Mouse (Mus musculus) MEL (cell line): ENCODE measurements at regions not wholly inside any gene's neighbourhood (a gene's known extent, or its start where the extent isn't known, plus 50 kb on each side); places are given as distances from the start of the nearest gene placed in this dataset.

ENCODE experiments used
- DNase-seq: peaks from one replicate; pipeline ENCODE4 v3.0.0; 2011; ENCODE audit warnings: low read depth, low spot score
- H3K27ac ChIP-seq: 2 replicates; pipeline ENCODE4 v1.5.1; 2012; ENCODE audit warnings: low read depth, mild to moderate bottlenecking, control low read depth, low read length, moderate library complexity; ENCODE audit not compliant: control insufficient read depth
- H3K27me3 ChIP-seq, 2 experiments: fragments of 150-350 bp in 1 of 2; sonication (generic) in 1 of 2; 2 replicates each; pipeline ENCODE4 v1.6.1; 2012; ENCODE audit warnings: low read length in 2 of 2, mild to moderate bottlenecking in 2 of 2, improper control_type of control experiment in 1 of 2, moderate library complexity in 1 of 2; ENCODE audit not compliant: insufficient read depth in 2 of 2, control insufficient read depth in 1 of 2
- H3K36me3 ChIP-seq, 2 experiments: 2 replicates each; pipeline ENCODE4 v1.6.1; 2012 to 2014; ENCODE audit warnings: low read length in 2 of 2, improper control_type of control experiment in 1 of 2, inconsistent platforms in 1 of 2, mild to moderate bottlenecking in 1 of 2; ENCODE audit not compliant: insufficient read depth in 2 of 2, control insufficient read depth in 1 of 2
- H3K4me1 ChIP-seq, 2 experiments: fragments of 150-350 bp in 1 of 2; sonication (generic) in 1 of 2; 2 replicates each; pipeline ENCODE4 v1.6.1; 2012; ENCODE audit warnings: low read length in 2 of 2, improper control_type of control experiment in 1 of 2, mild to moderate bottlenecking in 1 of 2; ENCODE audit not compliant: insufficient read depth in 2 of 2, control insufficient read depth in 1 of 2
- H3K4me3 ChIP-seq, 2 experiments: fragments of 150-350 bp in 1 of 2; sonication (generic) in 1 of 2; 2 replicates each; pipeline ENCODE4 v1.5.1; 2012; ENCODE audit warnings: low read depth in 2 of 2, low read length in 2 of 2, mild to moderate bottlenecking in 2 of 2, moderate library complexity in 2 of 2, control low read depth in 1 of 2, improper control_type of control experiment in 1 of 2; ENCODE audit not compliant: control insufficient read depth in 1 of 2, insufficient read depth in 1 of 2
- H3K79me2 ChIP-seq: 2 replicates; pipeline ENCODE4 v1.6.1; 2012; ENCODE audit warnings: mild to moderate bottlenecking, low read length, moderate library complexity; ENCODE audit not compliant: control insufficient read depth, poor library complexity, insufficient read depth
- H3K9ac ChIP-seq: 2 replicates; pipeline ENCODE4 v1.6.1; 2012; ENCODE audit warnings: low read depth, mild to moderate bottlenecking, control low read depth, low read length, moderate library complexity; ENCODE audit not compliant: control insufficient read depth, poor library complexity, severe bottlenecking
- H3K9me3 ChIP-seq: fragments of 150-350 bp; sonication (generic); replicated peaks from 2 replicates; pipeline ENCODE4 v1.6.1; 2012; ENCODE audit warnings: mild to moderate bottlenecking, low read length, improper control_type of control experiment, moderate library complexity; ENCODE audit not compliant: insufficient read depth
- BHLHE40 ChIP-seq: IDR thresholded peaks from 2 replicates; pipeline ENCODE4 v1.6.1; 2012; ENCODE audit warnings: low read depth, mild to moderate bottlenecking, inconsistent platforms, low read length, improper control_type of control experiment, borderline replicate concordance
- CTCF ChIP-seq, 3 experiments: IDR thresholded peaks in 2 of 3; conservative IDR thresholded peaks in 1 of 3; 2 replicates each; pipeline ENCODE4 v1.5.1; 2011 to 2012; ENCODE audit warnings: low read length in 3 of 3, low read depth in 2 of 3, mild to moderate bottlenecking in 2 of 3, improper control_type of control experiment in 1 of 3, inconsistent platforms in 1 of 3, mixed read lengths in 1 of 3, moderate library complexity in 1 of 3; ENCODE audit not compliant: control insufficient read depth in 1 of 3, insufficient read depth in 1 of 3, poor library complexity in 1 of 3, severe bottlenecking in 1 of 3
- E2F4 ChIP-seq: IDR thresholded peaks from 2 replicates; pipeline ENCODE4 v1.6.1; 2011; ENCODE audit warnings: low read depth, low read length, improper control_type of control experiment, borderline replicate concordance
- EP300 ChIP-seq, 2 experiments: IDR thresholded peaks; 2 replicates each; pipeline ENCODE4 v1.6.1; 2011; ENCODE audit warnings: improper control_type of control experiment in 2 of 2, low read length in 2 of 2, low read depth in 1 of 2, mild to moderate bottlenecking in 1 of 2
- ETS1 ChIP-seq: IDR thresholded peaks from 2 replicates; pipeline ENCODE4 v1.6.1; 2012; ENCODE audit warnings: low read depth, mild to moderate bottlenecking, inconsistent platforms, low read length, improper control_type of control experiment, moderate library complexity
- HCFC1 ChIP-seq: IDR thresholded peaks from 2 replicates; pipeline ENCODE4 v1.6.1; 2012; ENCODE audit warnings: low read depth, mild to moderate bottlenecking, inconsistent platforms, low read length, improper control_type of control experiment, moderate library complexity
- MXI1 ChIP-seq: IDR thresholded peaks from 2 replicates; pipeline ENCODE4 v1.6.1; 2011; ENCODE audit warnings: mild to moderate bottlenecking, low read depth, low read length, improper control_type of control experiment
- MYC ChIP-seq: IDR thresholded peaks from 2 replicates; pipeline ENCODE4 v1.6.1; 2011; ENCODE audit warnings: low read depth, mild to moderate bottlenecking, low read length, improper control_type of control experiment, moderate library complexity
- RCOR1 ChIP-seq: IDR thresholded peaks from 2 replicates; pipeline ENCODE4 v1.6.1; 2012; ENCODE audit warnings: low read depth, mild to moderate bottlenecking, inconsistent platforms, low read length, improper control_type of control experiment
- SMC3 ChIP-seq: IDR thresholded peaks from 2 replicates; pipeline ENCODE4 v1.6.1; 2011; ENCODE audit warnings: low read depth, low read length, improper control_type of control experiment
- TAL1 ChIP-seq: IDR thresholded peaks from 2 replicates; pipeline ENCODE4 v1.6.1; 2012; ENCODE audit warnings: mild to moderate bottlenecking, inconsistent platforms, low read length, moderate library complexity, mixed read lengths
- TBP ChIP-seq: IDR thresholded peaks from 2 replicates; pipeline ENCODE4 v1.8.0; 2011; ENCODE audit warnings: low read depth, low read length, improper control_type of control experiment
- TCF12 ChIP-seq: IDR thresholded peaks from 2 replicates; pipeline ENCODE4 v1.6.1; 2014; ENCODE audit warnings: low read depth, mild to moderate bottlenecking, inconsistent platforms, low read length, improper control_type of control experiment, moderate library complexity
- UBTF ChIP-seq: IDR thresholded peaks from 2 replicates; pipeline ENCODE4 v1.6.1; 2012; ENCODE audit warnings: low read depth, mild to moderate bottlenecking, inconsistent platforms, low read length, improper control_type of control experiment, moderate library complexity, borderline replicate concordance; ENCODE audit not compliant: insufficient read depth
- USF1 ChIP-seq: IDR thresholded peaks from 2 replicates; pipeline ENCODE4 v1.6.1; 2014; ENCODE audit warnings: low read depth, mild to moderate bottlenecking, inconsistent platforms, low read length, improper control_type of control experiment, moderate library complexity

- no peak for DNase-seq
Measured at GRCm38 (mm10) chr4:55603821-55604435, 71.7 kb upstream of the Klf4 start.

GRCm38 (mm10) chr4:55595203-55595602, 62.9 kb upstream of the Klf4 start:
- Histone ChIP-seq H3K27me3 (no peaks in the 10 kb centered on the region), H3K9ac (no peak overlapping the region), H3K4me3 (no peak overlapping the region), H3K27ac (no peak overlapping the region), H3K79me2 (no peaks in the 10 kb centered on the region), H3K9me3 (no peaks in the 10 kb centered on the region), H3K4me1 (no peaks in the 10 kb centered on the region), H3K36me3 (no peaks in the 10 kb centered on the region)
- DNase-seq, result no peak
- TF ChIP-seq SMC3, result no peak

More at GRCm38 (mm10) chr4:55603821-55604435, 71.7 kb upstream of the Klf4 start:
- no peaks in the 10 kb centered on the region for H3K36me3 ChIP-seq
- H3K4me3 ChIP-seq, result no peak overlapping the region
- no peak overlapping the region for H3K27ac ChIP-seq
- no peaks in the 10 kb centered on the region for H3K9me3 ChIP-seq
- no peak for TF ChIP-seq USF1
- no peak for TF ChIP-seq UBTF
- no peak for TF ChIP-seq HCFC1
- no peak for TF ChIP-seq MXI1
- no peak for TF ChIP-seq E2F4
- TF ChIP-seq RCOR1, result no peak
- no peaks in the 10 kb centered on the region for H3K27me3 ChIP-seq
- no peaks in the 10 kb centered on the region for H3K4me1 ChIP-seq
- no peaks in the 10 kb centered on the region for H3K79me2 ChIP-seq
- no peak overlapping the region for H3K9ac ChIP-seq

GRCm38 (mm10) chr4:55594699-55595098, 62.4 kb upstream of the Klf4 start:
- no peak for DNase-seq
- no peaks in the 10 kb centered on the region for H3K27me3 ChIP-seq

More at GRCm38 (mm10) chr4:55594699-55595098, 62.4 kb upstream of the Klf4 start:
- Histone ChIP-seq H3K79me2 (no peaks in the 10 kb centered on the region), H3K4me1 (no peaks in the 10 kb centered on the region), H3K4me3 (no peak overlapping the region), H3K36me3 (no peaks in the 10 kb centered on the region), H3K27ac (no peak overlapping the region), H3K9ac (no peak overlapping the region), H3K9me3 (no peaks in the 10 kb centered on the region)
- TF ChIP-seq ETS1, result no peak
- TF ChIP-seq TAL1, result no peak
- TF ChIP-seq EP300 (IDR thresholded peaks at IDR 0.05; ENCODE audit: low read depth in 1 of 2, low read length in 2 of 2), result no peak
- no peak for TF ChIP-seq BHLHE40
- TF ChIP-seq MYC, result no peak
- TF ChIP-seq HCFC1, result no peak
- TF ChIP-seq CTCF (IDR thresholded peaks at IDR 0.05 in 2 of 3, conservative IDR thresholded peaks at IDR 0.05 in 1 of 3; ENCODE audit: control insufficient read depth in 1 of 3, insufficient read depth in 1 of 3, low read depth in 2 of 3, low read length in 3 of 3, poor library complexity in 1 of 3, severe bottlenecking in 1 of 3), result no peak
- TF ChIP-seq TCF12, result no peak
- no peak for TF ChIP-seq TBP
